Mouse (Mus musculus) natural killer cell, adult 2 months (primary cell): ENCODE results near the gene Eif4a1.
A peak's percentile ranks its signal among the peaks of the same experiment; 100 is the strongest.

Experiments used
- DNase-seq, 2 experiments: peaks; one replicate each; pipeline ENCODE4 v3.0.0; 2022; ENCODE audit warnings: low spot score in 2 of 2

Gene Eif4a1

DNA sequence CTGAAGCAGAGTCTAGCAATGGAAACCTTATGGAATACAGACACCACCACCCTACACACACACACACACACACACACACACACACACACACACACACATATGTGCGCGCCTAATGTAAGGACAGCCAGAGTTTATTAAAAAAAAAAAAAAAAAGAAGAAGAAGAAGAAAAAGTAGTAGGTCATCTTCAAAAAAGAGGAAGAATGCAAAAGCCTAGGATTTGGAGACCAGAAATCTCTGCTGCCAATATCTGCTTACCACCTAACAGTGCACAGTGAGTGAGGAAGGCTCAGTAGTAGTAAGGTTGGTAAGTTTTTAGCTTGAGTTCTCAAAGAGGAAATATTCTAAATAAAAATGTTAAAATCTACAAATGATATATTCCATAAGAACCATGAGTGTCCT, 6.9 kb upstream of the Eif4a1 start:
- no peak for DNase-seq

DNA sequence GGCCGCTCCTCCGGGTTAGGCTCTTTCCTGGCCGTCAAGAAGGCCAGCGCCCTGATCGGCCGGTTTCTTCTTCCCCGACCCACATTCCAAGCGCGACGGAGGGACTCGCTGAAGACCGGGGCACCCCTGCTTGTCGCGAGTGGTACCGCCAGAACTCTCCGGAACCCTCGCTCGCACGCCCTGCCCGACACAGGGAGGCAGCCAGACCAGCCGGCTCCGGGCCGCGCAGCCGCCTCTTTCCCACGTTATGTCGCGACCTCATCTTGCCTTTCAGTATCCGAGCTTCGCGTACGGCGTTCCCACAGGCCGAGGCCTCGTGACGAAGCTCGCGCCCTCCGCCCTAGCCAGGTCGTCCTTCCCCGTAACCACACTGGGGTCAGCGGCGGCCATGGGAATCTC, 498 bp downstream of the Eif4a1 start:
- DNase-seq, result no peak

DNA sequence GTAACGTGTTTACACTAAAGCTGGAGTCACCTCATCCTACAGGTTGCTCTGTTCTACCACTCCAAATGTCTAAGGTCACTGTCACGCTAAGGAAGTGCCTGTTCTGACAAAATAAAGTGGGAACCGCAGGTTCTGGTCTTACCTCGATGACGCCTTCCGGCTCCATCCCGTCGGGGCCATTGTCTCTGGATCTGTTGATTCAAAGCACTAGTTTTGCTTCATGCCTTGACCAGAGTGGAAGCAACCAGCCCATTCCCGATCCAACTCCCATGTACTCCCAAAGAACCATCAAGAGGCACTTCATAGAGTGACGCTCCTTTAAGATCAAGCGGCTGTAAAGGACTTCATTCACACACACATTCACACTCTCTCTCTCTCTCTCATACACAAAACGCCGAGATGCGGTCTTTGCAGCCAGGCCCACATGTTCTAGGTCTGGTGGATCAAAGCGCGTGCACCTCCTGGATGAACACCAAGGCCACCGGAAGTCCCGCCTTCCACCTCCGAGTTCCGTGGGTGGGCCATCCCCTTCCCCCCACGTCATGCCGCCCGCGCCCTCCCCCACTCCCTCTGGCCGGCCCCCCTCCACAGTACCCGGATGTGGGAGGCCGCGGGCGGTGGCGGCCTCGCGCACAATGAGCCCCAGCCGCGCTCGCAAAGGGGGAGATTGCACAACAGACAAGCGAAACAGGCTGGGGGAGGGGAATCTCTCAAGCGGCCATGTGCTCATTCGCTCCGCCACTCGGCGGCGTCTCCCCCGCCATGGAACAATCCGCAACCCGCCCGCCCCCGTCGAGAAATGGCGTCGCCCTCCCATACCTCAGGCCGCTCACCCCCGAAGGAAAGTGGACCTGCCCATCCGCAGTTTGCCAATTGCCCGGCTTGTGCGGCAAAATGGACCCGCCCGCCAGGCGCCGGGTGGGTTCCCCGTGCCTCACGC, 1.2 kb downstream of the Eif4a1 start:
- DNase-seq, result peak; percentile 95 to 96

DNA sequence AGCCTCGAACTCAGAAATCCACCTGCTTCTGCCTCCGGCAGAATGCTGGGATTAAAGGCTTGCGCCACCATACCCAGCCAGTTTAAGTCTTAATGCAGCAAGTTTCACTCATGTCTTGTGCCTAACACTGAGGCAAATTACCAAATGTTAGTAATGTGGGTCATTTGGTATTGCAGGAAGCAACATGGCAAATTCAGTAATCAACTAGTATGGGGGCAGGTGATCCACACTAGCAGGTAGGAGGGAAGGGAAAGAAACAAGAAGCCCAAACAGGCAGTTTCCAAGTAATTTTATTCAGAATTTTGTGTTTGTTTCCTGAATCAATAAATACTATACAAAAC, 5.6 kb downstream of the Eif4a1 start:
- DNase-seq, result no peak

DNA sequence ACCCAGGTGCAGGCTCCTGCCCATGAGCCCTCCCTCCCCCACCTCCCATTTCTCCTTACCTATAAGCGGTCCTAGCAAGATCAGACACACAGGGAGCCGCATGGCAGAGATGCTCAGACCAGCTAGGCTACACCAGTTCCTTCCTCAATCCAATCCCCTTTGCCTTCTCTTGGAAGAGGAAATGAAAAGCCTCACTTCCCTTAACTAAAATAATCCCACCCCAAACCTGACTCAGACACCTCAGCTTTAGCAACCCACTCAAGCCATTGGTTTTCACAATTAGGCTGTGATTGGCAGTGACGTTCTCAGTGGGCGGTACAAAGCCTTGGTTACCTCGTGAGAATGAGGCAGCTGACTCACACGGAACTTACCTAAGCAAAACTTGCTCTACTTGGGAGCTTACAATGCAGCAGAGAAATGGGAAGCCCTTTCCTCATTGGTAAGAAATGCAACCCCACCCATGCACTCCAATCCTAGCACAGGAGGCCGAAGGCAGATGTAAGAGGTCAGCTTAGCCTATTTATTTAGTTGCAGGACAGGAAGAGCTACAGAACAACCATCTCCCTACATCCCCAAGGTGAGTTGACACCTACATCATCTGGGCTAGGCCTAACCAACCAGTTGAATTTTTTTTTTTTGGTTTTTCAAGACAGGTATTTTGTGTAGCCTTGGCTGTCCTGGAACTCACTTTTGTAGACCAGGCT, 6.1 kb downstream of the Eif4a1 start, which contains the start of gene Cd68:
Gene Cd68 (minus strand): TSS at position 193 of the 704 bp plus-strand sequence.
- peak; percentile 74 to 85 for DNase-seq

DNA sequence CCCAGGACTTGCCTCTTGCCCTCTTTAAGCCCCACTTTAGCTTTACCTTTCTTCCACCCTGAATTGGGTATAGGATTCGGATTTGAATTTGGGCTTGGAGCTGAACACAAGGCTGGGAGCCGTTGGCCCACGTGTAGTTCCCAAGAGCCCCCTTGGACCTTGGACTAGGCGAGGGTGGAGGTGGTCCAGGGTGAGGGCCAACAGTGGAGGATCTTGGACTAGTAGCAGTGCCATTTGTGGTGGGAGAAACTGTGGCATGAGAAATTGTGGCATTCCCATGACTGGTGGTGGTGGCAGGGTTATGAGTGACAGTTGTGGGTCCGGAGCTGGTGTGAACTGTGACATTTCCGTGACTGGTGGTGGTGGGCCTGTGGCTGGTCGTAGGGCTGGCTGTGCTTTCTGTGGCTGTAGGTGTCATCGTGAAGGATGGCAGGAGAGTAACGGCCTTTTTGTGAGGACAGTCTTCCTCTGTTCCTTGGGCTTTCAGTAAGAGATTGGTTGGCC, 6.7 kb downstream of the Eif4a1 start:
- DNase-seq, result peak in 1 of 2 experiments; percentile 45

DNA sequence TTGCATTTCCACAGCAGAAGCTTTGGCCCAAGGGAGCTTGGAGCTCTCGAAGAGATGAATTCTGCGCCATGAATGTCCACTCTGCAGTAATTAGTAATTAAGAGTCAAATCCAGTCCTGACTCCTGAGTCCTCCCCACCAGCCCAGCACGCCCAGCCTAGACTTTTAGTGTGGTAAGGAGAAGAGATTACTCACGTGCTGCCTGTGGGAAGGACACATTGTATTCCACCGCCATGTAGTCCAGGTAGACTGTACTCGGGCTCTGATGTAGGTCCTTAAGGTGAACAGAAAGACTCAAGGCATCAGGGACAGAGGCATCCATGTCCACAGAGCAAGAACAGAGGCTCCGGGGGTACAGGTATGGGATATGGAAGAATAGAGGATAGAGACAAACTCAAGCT, 7.4 kb downstream of the Eif4a1 start:
- DNase-seq, result no peak

DNA sequence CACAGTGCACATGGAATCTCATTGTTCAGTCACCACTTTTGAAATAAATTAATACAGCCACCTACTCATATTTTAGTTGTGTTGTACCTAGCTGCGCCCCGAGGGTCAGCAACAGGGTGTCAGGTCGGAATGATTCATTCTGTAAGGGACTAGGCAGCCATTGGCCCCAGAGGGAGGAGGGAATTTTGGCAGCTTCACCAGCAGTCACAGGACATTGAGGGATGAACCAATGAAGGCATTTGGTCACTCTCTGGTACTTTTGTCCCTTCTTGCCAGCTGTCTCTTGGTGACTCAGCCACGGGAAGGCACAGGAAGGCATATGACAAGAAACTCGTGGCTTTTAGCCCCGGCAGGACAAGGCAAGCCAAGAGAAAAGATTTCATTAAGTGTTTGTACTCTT, 8.4 kb downstream of the Eif4a1 start:
- no peak for DNase-seq

GRCm38 (mm10) chr11:69662967-69663671, 9.1 kb downstream of the Eif4a1 start:
- DNase-seq, result no peak

DNA sequence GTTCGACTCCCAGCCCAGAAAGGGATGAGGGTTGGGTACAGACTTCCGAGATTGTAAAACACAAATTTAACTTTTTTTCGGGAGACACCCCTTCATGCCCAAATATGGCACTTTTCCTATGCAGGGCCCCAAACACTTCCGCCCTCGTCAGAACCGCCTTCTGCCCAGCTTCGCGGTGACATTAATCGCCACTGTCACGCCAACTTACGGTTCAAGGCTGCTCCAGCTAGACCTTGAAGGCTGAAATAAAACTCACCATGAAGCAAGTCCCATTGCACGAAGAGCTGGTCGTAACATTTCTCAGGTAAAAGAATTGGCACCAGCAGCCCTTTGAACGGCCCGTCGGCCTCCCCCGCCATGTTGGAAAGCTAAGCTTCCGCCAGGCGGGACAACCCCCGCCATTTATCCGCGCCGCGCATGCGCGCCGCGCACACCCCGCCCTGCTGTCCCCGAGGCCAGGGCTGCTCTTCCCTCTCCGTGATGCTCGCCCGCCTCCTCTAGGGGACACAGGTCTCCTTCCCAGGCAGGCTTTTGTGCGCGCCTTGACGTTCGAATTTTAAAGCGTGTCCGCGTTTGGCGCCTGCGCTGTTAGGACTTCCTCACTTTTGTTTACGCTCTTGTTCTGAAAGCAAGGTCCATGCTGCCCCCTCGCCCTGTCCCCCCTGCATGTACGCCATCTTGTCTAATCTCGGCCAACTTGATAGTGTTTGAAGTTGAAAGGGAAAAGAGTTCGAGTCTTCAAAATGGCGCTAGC, 9.8 kb downstream of the Eif4a1 start, which contains the start of gene Mpdu1:
Gene Mpdu1 (minus strand): TSS at position 430 of the 754 bp plus-strand sequence.
- DNase-seq, result peak; percentile 94 to 96

DNA sequence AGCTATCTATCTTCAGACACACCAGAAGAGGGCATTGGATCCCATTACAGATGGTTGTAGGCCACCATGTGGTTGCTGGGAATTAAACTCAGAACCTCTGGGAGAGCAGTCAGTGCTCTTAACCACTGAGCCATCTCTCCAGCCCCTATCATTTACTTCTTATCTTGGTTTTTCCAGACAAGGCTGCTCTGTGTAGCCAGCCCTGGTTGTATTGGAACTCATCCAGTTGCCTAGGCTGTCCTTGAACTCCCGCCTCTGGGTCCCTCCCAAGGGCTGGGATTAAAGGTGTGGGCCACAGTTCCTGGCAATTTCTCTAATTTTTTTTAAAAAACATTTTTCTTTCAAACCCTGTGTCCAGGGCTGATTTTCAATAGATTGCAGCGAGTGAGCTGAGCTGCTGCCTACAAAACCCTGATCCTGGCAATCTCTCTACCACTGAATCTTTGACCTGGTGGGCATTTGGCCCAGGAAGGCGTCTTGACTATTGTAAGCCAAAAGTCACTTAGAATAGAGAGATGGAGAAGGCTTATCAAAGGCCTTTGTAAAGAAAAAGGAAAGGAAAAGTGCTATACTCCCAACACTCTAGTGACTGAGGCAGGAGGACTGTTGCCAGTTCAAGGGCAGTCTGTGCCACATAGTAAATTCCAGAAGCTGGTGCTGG, 10.9 kb downstream of the Eif4a1 start:
- no peak for DNase-seq

- DNase-seq, result no peak
Observed at GRCm38 (mm10) chr11:69657462-69657881, 14.8 kb downstream of the Eif4a1 start.

DNA sequence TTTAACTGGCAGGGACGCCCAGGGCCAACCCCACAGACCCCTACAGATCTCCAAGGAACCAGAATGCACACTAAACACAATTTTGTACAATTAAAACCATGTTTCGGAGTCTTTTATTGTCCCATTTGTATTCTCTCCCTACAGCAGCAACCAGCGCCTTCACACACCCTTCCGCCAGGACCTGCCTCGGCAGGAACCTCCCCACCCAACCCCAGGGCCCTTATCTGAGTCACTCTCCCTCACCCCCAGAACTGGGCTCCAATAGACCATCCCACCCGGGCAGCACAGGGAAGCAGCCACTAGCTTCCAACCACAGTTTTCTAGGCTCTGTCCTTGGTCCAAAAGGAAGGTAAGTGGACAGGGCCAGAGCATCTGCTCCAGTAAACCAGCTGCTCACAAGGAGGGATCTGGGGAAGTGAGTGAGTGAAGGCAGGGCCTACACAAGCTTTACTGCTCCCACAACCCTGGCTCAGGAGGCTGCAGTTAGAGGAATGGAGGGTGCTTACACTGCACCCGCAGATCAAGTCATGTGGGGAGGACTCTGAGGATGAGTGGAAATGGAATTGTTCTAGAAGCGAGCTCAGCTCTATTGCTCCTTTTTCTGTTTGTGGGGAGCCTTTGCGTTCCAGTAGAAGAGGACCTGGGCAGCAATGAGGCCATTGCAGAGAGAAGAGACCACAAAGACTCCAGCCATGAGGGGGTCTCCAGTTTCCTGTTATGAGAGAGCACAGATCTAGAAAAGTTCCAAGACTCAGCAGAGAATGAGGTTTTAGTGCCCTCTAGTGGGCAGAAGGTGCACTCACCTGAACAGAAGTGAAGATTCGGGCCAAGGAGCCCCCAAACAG, 15.4 kb downstream of the Eif4a1 start:
- DNase-seq, result peak; percentile 56 to 61

DNA sequence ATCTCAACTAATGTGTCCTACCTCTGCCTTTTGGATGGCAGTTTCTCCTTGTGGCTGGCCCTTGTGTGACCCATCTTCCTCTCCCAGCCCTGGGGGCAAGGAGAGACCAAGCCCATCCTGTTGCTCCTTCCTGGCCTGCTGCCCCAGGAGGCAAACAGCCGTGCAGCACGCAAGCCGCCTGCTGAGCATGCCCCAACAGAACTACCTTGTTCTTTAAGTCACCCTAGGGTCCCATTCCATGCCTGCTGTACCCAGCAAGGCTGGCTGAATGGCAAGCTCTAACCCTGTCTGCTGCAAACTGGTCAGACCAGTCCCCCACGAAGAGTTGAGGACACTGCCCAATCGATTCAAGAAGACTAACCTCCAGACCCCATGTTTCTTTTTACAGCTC, 16.2 kb downstream of the Eif4a1 start:
- DNase-seq, result no peak

DNA sequence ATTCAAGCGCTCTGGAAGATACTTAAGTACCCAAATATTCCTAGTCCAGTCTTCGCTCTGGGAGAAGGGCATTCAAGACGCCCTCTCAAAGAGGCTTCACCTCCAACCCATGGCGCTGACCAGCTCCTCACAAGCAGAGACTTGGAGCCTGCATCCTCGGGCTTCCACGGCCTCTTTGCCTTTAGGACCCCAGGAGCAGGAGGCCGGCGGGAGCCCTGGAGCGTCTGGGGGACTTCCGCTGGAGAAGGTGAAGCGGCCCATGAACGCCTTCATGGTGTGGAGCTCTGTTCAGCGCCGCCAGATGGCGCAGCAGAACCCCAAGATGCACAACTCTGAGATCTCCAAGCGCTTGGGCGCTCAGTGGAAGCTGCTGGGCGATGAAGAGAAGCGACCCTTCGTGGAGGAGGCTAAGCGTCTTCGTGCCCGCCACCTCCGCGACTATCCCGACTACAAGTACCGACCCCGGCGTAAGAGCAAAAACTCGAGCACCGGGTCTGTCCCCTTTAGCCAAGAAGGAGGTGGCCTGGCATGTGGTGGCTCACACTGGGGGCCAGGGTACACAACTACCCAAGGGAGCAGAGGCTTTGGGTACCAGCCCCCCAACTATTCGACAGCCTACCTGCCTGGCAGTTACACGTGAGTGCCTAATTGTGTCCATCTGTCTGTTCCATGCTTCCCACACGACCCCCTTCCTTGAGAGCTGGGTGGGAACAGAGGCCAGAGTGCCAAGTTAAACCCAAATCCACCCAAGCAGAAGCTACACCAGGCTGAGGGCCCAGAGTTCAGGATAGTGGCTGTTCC, 16.8 kb downstream of the Eif4a1 start, which contains the start of gene Sox15:
Gene Sox15 (plus strand): TSS at position 51 of the 801 bp plus-strand sequence.
- DNase-seq, result no peak

- no peak for DNase-seq
Observed at GRCm38 (mm10) chr11:69654760-69655159, 17.5 kb downstream of the Eif4a1 start.

- no peak for DNase-seq
Observed at GRCm38 (mm10) chr11:69653399-69653798, 18.8 kb downstream of the Eif4a1 start.

DNA sequence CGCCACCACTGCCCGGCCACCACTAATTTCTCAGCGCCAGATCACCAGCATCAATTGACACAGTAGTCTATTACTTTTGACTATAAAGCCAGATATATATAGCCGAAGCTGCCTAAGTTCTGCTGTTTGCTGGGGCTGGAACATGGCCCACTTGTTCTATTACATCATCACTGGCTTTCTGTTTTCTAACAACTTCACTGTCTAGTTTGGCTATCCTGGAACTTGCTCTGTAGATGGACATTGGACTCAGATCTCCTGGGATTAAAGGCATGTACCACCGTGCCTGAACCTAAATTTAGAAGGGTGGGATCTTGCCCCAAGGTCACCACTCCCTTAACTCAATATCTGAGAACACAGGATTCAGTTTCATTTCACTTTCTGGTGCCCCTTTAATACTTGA, 26.4 kb downstream of the Eif4a1 start:
- no peak for DNase-seq

GRCm38 (mm10) chr11:69635471-69635870, 36.8 kb downstream of the Eif4a1 start:
- no peak for DNase-seq
